Mouse (Mus musculus): Measurements from ENCODE around the gene Atxn7l1.

Gene Atxn7l1

GRCm38 (mm10) chr12:33225117-33225541 is 77.6 kb downstream of the Atxn7l1 start:
- no peak for DNase-seq (ENCODE audit: low read depth, low spot score)

- DNase-seq (ENCODE audit: low read depth, low spot score), result no peak
Observed at GRCm38 (mm10) chr12:33225978-33226377, 78.5 kb downstream of the Atxn7l1 start.

- no peak for DNase-seq (ENCODE audit: low read depth, low spot score)
Observed at GRCm38 (mm10) chr12:33226596-33226995, 79.1 kb downstream of the Atxn7l1 start.

GRCm38 (mm10) chr12:33235314-33235713 is 87.8 kb downstream of the Atxn7l1 start:
- DNase-seq (ENCODE audit: low read depth, low spot score), result no peak

GRCm38 (mm10) chr12:33235771-33236323 is 88.4 kb downstream of the Atxn7l1 start:
- no peak for DNase-seq (ENCODE audit: low read depth, low spot score)

- DNase-seq (ENCODE audit: low read depth, low spot score), result peak; percentile 64
Observed at GRCm38 (mm10) chr12:33236344-33237049, 89.0 kb downstream of the Atxn7l1 start.

GRCm38 (mm10) chr12:33237108-33237507 is 89.6 kb downstream of the Atxn7l1 start:
- DNase-seq (ENCODE audit: low read depth, low spot score), result no peak

GRCm38 (mm10) chr12:33242679-33243078 is 95.2 kb downstream of the Atxn7l1 start:
- DNase-seq (ENCODE audit: low read depth, low spot score), result no peak

GRCm38 (mm10) chr12:33244132-33244875 is 96.8 kb downstream of the Atxn7l1 start:
- DNase-seq (ENCODE audit: low read depth, low spot score), result no peak

- no peak for DNase-seq (ENCODE audit: low read depth, low spot score)
Observed at GRCm38 (mm10) chr12:33245455-33245854, 98.0 kb downstream of the Atxn7l1 start.

GRCm38 (mm10) chr12:33246878-33247277 is 99.4 kb downstream of the Atxn7l1 start:
- no peak for DNase-seq (ENCODE audit: low read depth, low spot score)

GRCm38 (mm10) chr12:33250197-33250596 is 102.7 kb downstream of the Atxn7l1 start:
- DNase-seq (ENCODE audit: low read depth, low spot score), result no peak

GRCm38 (mm10) chr12:33251399-33251798 is 103.9 kb downstream of the Atxn7l1 start:
- DNase-seq (ENCODE audit: low read depth, low spot score), result no peak

GRCm38 (mm10) chr12:33252621-33253020 is 105.1 kb downstream of the Atxn7l1 start:
- no peak for DNase-seq (ENCODE audit: low read depth, low spot score)

GRCm38 (mm10) chr12:33253206-33253605 is 105.7 kb downstream of the Atxn7l1 start:
- no peak for DNase-seq (ENCODE audit: low read depth, low spot score)

- DNase-seq (ENCODE audit: low read depth, low spot score), result peak; percentile 55
Observed at GRCm38 (mm10) chr12:33255256-33255655, 107.8 kb downstream of the Atxn7l1 start.

- no peak for DNase-seq (ENCODE audit: low read depth, low spot score)
Observed at GRCm38 (mm10) chr12:33256426-33256825, 108.9 kb downstream of the Atxn7l1 start.

GRCm38 (mm10) chr12:33258995-33259529 is 111.6 kb downstream of the Atxn7l1 start:
- DNase-seq (ENCODE audit: low read depth, low spot score), result no peak

GRCm38 (mm10) chr12:33260575-33260974 is 113.1 kb downstream of the Atxn7l1 start:
- DNase-seq (ENCODE audit: low read depth, low spot score), result no peak

- no peak for DNase-seq (ENCODE audit: low read depth, low spot score)
Observed at GRCm38 (mm10) chr12:33265877-33266276, 118.4 kb downstream of the Atxn7l1 start.

- DNase-seq (ENCODE audit: low read depth, low spot score), result no peak
Observed at GRCm38 (mm10) chr12:33267965-33268364, 120.5 kb downstream of the Atxn7l1 start.

GRCm38 (mm10) chr12:33269743-33270142 is 122.2 kb downstream of the Atxn7l1 start:
- DNase-seq (ENCODE audit: low read depth, low spot score), result peak; percentile 88

Measured in ZHBTc4 (cell line).